Mouse (Mus musculus): Measurements from ENCODE around the gene Mas1. TPM values are rescaled to one million over a fixed set of nuclear protein-coding genes. Genes with fewer than 3 reads are reported as not detected.

Mas1 gene
- 0.82 and 1.2 TPM in 2 replicates for polyA plus RNA-seq (2015; fragmentation: Nextera tagmentation; extraction: Ambion mirVana)

GRCm38 (mm10) chr17:12868043-12868442 is at the start of gene Mas1:
Gene Mas1 (minus strand): TSS chr17:12868143.
- Histone ChIP-seq H3K27me3 (replicated peaks) (no peaks in the 10 kb centered on the region), H3K4me3 (replicated peaks) (no peak within 1 kb of the TSS), H3K27ac (no peak within 1 kb of the TSS), H3K9me3 (no peaks in the 10 kb centered on the region), H3K36me3 (no peaks in the 10 kb centered on the region), H3K4me2 (no peak within 1 kb of the TSS), H3K4me1 (0 out of 2 replicates have a peak, but pooled peaks cover 8% of the 10 kb centered on the region), H3K9ac (no peak within 1 kb of the TSS)
- ATAC-seq (ENCODE audit: insufficient read depth, low FRiP score, low read depth), result no peak
- 25% methylated on average over 2 of the region's 2 CpGs for WGBS

GRCm38 (mm10) chr17:12916588-12917380 is 48.8 kb upstream of the Mas1 start:
- ATAC-seq (ENCODE audit: insufficient read depth, low FRiP score, low read depth), result peak; percentile 59
- Histone ChIP-seq H3K36me3 (peaks cover 37% of the 10 kb centered on the region), H3K4me1 (no peaks in the 10 kb centered on the region), H3K27ac (peak overlapping the region; percentile 86), H3K9ac (peak overlapping the region; percentile 87), H3K4me3 (replicated peaks) (peak overlapping the region; percentile 77), H3K4me2 (peak overlapping the region; percentile 52), H3K27me3 (replicated peaks) (no peaks in the 10 kb centered on the region), H3K9me3 (no peaks in the 10 kb centered on the region)
- WGBS, result under 1% methylated on average over 40 of the region's 40 CpGs

GRCm38 (mm10) chr17:12915881-12916583 is 48.1 kb upstream of the Mas1 start, which contains the start of gene Mrpl18:
Gene Mrpl18 (minus strand): TSS chr17:12916345.
- H3K4me2 ChIP-seq, result peak within 1 kb of the TSS; percentile 67
- H3K36me3 ChIP-seq, result peaks cover 39% of the 10 kb centered on the region
- peak within 1 kb of the TSS; percentile 86 for H3K27ac ChIP-seq
- peak within 1 kb of the TSS; percentile 87 for H3K9ac ChIP-seq
- H3K4me1 ChIP-seq, result no peaks in the 10 kb centered on the region
- no peaks in the 10 kb centered on the region for H3K9me3 ChIP-seq
- H3K4me3 ChIP-seq (replicated peaks), result peak within 1 kb of the TSS; percentile 77
- no peaks in the 10 kb centered on the region for H3K27me3 ChIP-seq (replicated peaks)
- ATAC-seq (ENCODE audit: insufficient read depth, low FRiP score, low read depth), result peak; percentile 99
- WGBS, result 0% methylated on average over 56 of the region's 56 CpGs

- 0% methylated on average over 18 of the region's 18 CpGs for WGBS
- no peak for ATAC-seq (ENCODE audit: insufficient read depth, low FRiP score, low read depth)
Measured at GRCm38 (mm10) chr17:12915488-12915880, 47.5 kb upstream of the Mas1 start, which contains the start of gene Tcp1. Gene Tcp1 (plus strand): TSS chr17:12915701.

GRCm38 (mm10) chr17:12910391-12910790 is 42.4 kb upstream of the Mas1 start:
- H3K9ac ChIP-seq, result no peak overlapping the region
- no peak overlapping the region for H3K4me3 ChIP-seq (replicated peaks)
- H3K36me3 ChIP-seq, result peaks cover 33% of the 10 kb centered on the region
- no peaks in the 10 kb centered on the region for H3K27me3 ChIP-seq (replicated peaks)
- 81% methylated on average over 8 of the region's 8 CpGs for WGBS
- ATAC-seq (ENCODE audit: insufficient read depth, low FRiP score, low read depth), result no peak
- H3K9me3 ChIP-seq, result no peaks in the 10 kb centered on the region
- H3K27ac ChIP-seq, result no peak overlapping the region
- no peaks in the 10 kb centered on the region for H3K4me1 ChIP-seq
- H3K4me2 ChIP-seq, result no peak overlapping the region

More at GRCm38 (mm10) chr17:12915488-12915880, 47.5 kb upstream of the Mas1 start, which contains the start of gene Tcp1:
- Histone ChIP-seq H3K9ac (peak within 1 kb of the TSS; percentile 87), H3K36me3 (peaks cover 40% of the 10 kb centered on the region), H3K4me2 (peak within 1 kb of the TSS; percentile 67), H3K4me1 (no peaks in the 10 kb centered on the region), H3K9me3 (no peaks in the 10 kb centered on the region), H3K4me3 (replicated peaks) (peak within 1 kb of the TSS; percentile 77), H3K27me3 (replicated peaks) (no peaks in the 10 kb centered on the region), H3K27ac (peak within 1 kb of the TSS; percentile 86)

GRCm38 (mm10) chr17:12909361-12910280 is 41.7 kb upstream of the Mas1 start, which contains the start of gene Pnldc1:
Gene Pnldc1 (minus strand): TSS chr17:12910230.
- Histone ChIP-seq H3K9ac (no peak within 1 kb of the TSS), H3K27me3 (replicated peaks) (no peaks in the 10 kb centered on the region), H3K27ac (no peak within 1 kb of the TSS), H3K4me1 (no peaks in the 10 kb centered on the region), H3K9me3 (no peaks in the 10 kb centered on the region), H3K4me2 (no peak within 1 kb of the TSS), H3K36me3 (peaks cover 33% of the 10 kb centered on the region), H3K4me3 (replicated peaks) (no peak within 1 kb of the TSS)
- no peak for ATAC-seq (ENCODE audit: insufficient read depth, low FRiP score, low read depth)
- 76% methylated on average over 35 of the region's 35 CpGs for WGBS

- Histone ChIP-seq H3K9me3 (no peaks in the 10 kb centered on the region), H3K4me1 (0 out of 2 replicates have a peak, but pooled peaks cover 2% of the 10 kb centered on the region), H3K36me3 (peaks cover 21% of the 10 kb centered on the region), H3K9ac (no peak overlapping the region), H3K4me2 (no peak overlapping the region), H3K27ac (no peak overlapping the region), H3K4me3 (replicated peaks) (no peak overlapping the region), H3K27me3 (replicated peaks) (no peaks in the 10 kb centered on the region)
- no peak for ATAC-seq (ENCODE audit: insufficient read depth, low FRiP score, low read depth)
- WGBS, result 82% methylated on average over 9 of the region's 9 CpGs
Measured at GRCm38 (mm10) chr17:12906436-12906835, 38.5 kb upstream of the Mas1 start.

- 0 out of 2 replicates have a peak, but pooled peaks cover 2% of the 10 kb centered on the region for H3K4me1 ChIP-seq
- H3K27ac ChIP-seq, result no peak overlapping the region
- WGBS, result 85% methylated on average over 4 of the region's 4 CpGs
- H3K4me3 ChIP-seq (replicated peaks), result no peak overlapping the region
- no peak overlapping the region for H3K9ac ChIP-seq
- peaks cover 16% of the 10 kb centered on the region for H3K36me3 ChIP-seq
- no peaks in the 10 kb centered on the region for H3K27me3 ChIP-seq (replicated peaks)
- no peaks in the 10 kb centered on the region for H3K9me3 ChIP-seq
- ATAC-seq (ENCODE audit: insufficient read depth, low FRiP score, low read depth), result no peak
- no peak overlapping the region for H3K4me2 ChIP-seq
Measured at GRCm38 (mm10) chr17:12905810-12906209, 37.9 kb upstream of the Mas1 start.

GRCm38 (mm10) chr17:12904349-12904748 is 36.4 kb upstream of the Mas1 start:
- Histone ChIP-seq H3K9me3 (no peaks in the 10 kb centered on the region), H3K36me3 (peaks cover 12% of the 10 kb centered on the region), H3K4me3 (replicated peaks) (no peak overlapping the region), H3K4me2 (no peak overlapping the region), H3K27me3 (replicated peaks) (no peaks in the 10 kb centered on the region), H3K4me1 (0 out of 2 replicates have a peak, but pooled peaks cover 2% of the 10 kb centered on the region), H3K27ac (no peak overlapping the region), H3K9ac (no peak overlapping the region)
- ATAC-seq (ENCODE audit: insufficient read depth, low FRiP score, low read depth), result no peak
- WGBS, result 80% methylated on average over 1 of the region's 1 CpGs

GRCm38 (mm10) chr17:12903372-12904333 is 35.7 kb upstream of the Mas1 start:
- no peak for ATAC-seq (ENCODE audit: insufficient read depth, low FRiP score, low read depth)
- Histone ChIP-seq H3K27me3 (replicated peaks) (no peaks in the 10 kb centered on the region), H3K4me3 (replicated peaks) (no peak overlapping the region), H3K9ac (no peak overlapping the region), H3K27ac (peak overlapping the region; percentile 32; the same call in 1 of the 2 replicates), H3K9me3 (no peaks in the 10 kb centered on the region), H3K4me2 (no peak overlapping the region), H3K4me1 (0 out of 2 replicates have a peak, but pooled peaks cover 2% of the 10 kb centered on the region), H3K36me3 (peaks cover 12% of the 10 kb centered on the region)
- 58% methylated on average over 11 of the region's 12 CpGs for WGBS
